Mouse (Mus musculus): ENCODE results near the gene Sec11a.

- TF ChIP-seq POLR2A (IDR thresholded peaks at IDR 0.05; ENCODE audit: borderline replicate concordance, extremely low read depth, low read depth, low read length) (no peak), CTCF (IDR thresholded peaks at IDR 0.05; ENCODE audit: insufficient read depth, low read length) (no peak)
Observed at GRCm38 (mm10) chr7:80894815-80895519, 52.6 kb downstream of the Sec11a start.

Data from lung, adult 2 months (tissue).